Comparison of ENCODE assay signal across 7 mouse cellular contexts in the genomic region with DNA sequence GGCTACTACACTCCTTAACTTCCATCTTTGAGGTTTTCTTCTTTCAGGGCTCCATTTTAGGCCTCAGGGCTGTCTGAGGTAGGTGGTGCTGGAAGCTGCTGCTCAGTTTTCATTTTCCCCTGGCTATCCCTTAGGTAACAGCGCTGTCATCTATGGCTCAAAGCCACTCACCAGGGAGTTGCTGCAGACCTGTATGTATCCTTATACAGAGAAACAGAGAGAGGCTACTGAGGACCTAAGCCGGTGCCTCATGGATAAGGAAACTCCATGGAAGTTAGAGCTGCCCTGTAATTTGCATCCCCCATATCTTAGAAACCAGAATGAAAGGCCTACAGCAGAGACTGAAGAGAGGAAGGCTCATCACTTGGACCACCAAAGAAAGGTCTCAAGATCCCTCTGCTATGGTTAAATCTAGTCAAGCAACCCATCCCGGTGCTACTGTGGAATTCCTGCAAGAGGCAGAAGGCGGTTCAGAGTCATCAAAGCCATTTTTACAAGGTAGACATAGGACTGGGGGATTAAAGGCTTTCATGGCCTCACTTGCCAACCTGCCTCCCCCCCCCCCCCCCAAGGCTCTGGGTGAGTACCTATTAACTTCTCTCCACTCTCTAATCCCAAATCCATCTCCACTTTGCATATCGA. TPM values are rescaled to one million over a fixed set of nuclear protein-coding genes. Genes with fewer than 3 reads are reported as not detected.
A peak's percentile ranks its signal among the peaks of the same experiment; 100 is the strongest.
DNase-seq lines count a peak whose midpoint lies in the region; ATAC-seq and TF ChIP-seq lines count a peak whose summit lies in the region.

No protein-coding gene starts in this region.

- no peak overlapping the region for H3K9ac ChIP-seq in lung, postnatal 0 days (replicated peaks; ENCODE audit: low read depth)
- peak overlapping the region; percentile 73 for H3K9ac ChIP-seq in forebrain, embryonic 14.5 days (ENCODE audit: low read length)
- H3K9ac ChIP-seq in limb, embryonic 15.5 days, result peak overlapping the region; percentile 39; the same call in 1 of the 2 replicates
- peak overlapping the region; percentile 73 for H3K9ac ChIP-seq in stomach, embryonic 16.5 days (ENCODE audit: low read length)

- no peak for ATAC-seq in lung, postnatal 0 days
- ATAC-seq in forebrain, embryonic 14.5 days, result no peak
- no peak for ATAC-seq in limb, embryonic 15.5 days (ENCODE audit: insufficient number of reproducible peaks, low FRiP score, low TSS enrichment, low read depth)
- ATAC-seq in stomach, embryonic 16.5 days (ENCODE audit: insufficient read depth, low FRiP score), result no peak

- peaks cover 9% of the 10 kb centered on the region for H3K4me1 ChIP-seq in lung, postnatal 0 days (ENCODE audit: insufficient read depth, low read depth, low read length)
- H3K4me1 ChIP-seq in forebrain, embryonic 14.5 days (ENCODE audit: control insufficient read depth, insufficient read depth, low read length), result peaks cover 6% of the 10 kb centered on the region
- peaks cover 18% of the 10 kb centered on the region for H3K4me1 ChIP-seq in limb, embryonic 15.5 days
- H3K4me1 ChIP-seq in stomach, embryonic 16.5 days (ENCODE audit: control insufficient read depth, insufficient read depth, low read length), result peaks cover 34% of the 10 kb centered on the region

- H3K27me3 ChIP-seq in lung, postnatal 0 days (replicated peaks; ENCODE audit: insufficient read depth, low read length), result no peaks in the 10 kb centered on the region
- no peaks in the 10 kb centered on the region for H3K27me3 ChIP-seq in forebrain, embryonic 14.5 days (replicated peaks; ENCODE audit: control insufficient read depth, insufficient read depth, low read length)
- no peaks in the 10 kb centered on the region for H3K27me3 ChIP-seq in limb, embryonic 15.5 days
- H3K27me3 ChIP-seq in stomach, embryonic 16.5 days (ENCODE audit: control insufficient read depth, insufficient read depth, low read length), result no peaks in the 10 kb centered on the region

- no peak for TF ChIP-seq EP300 in lung, postnatal 0 days (IDR thresholded peaks at IDR 0.05)

- no peaks in the 10 kb centered on the region for H3K9me3 ChIP-seq in lung, postnatal 0 days (ENCODE audit: low read length)
- H3K9me3 ChIP-seq in forebrain, embryonic 14.5 days (replicated peaks; ENCODE audit: control insufficient read depth, low read length), result no peaks in the 10 kb centered on the region
- no peaks in the 10 kb centered on the region for H3K9me3 ChIP-seq in limb, embryonic 15.5 days
- H3K9me3 ChIP-seq in stomach, embryonic 16.5 days (replicated peaks; ENCODE audit: control insufficient read depth, low read length), result no peaks in the 10 kb centered on the region

- peak overlapping the region; percentile 92 for H3K27ac ChIP-seq in lung, postnatal 0 days (ENCODE audit: low read length)
- peak overlapping the region; percentile 81; the same call in 1 of the 2 replicates for H3K27ac ChIP-seq in forebrain, embryonic 14.5 days (ENCODE audit: low read depth, low read length)
- H3K27ac ChIP-seq in limb, embryonic 15.5 days, result peak overlapping the region; percentile 95; the same call in 1 of the 2 replicates
- H3K27ac ChIP-seq in stomach, embryonic 16.5 days (ENCODE audit: low read length), result peak overlapping the region; percentile 98

- no peaks in the 10 kb centered on the region for H3K36me3 ChIP-seq in lung, postnatal 0 days (ENCODE audit: insufficient read depth, low read length)
- H3K36me3 ChIP-seq in forebrain, embryonic 14.5 days (ENCODE audit: control insufficient read depth, insufficient read depth, low read length), result peaks cover 23% of the 10 kb centered on the region
- H3K36me3 ChIP-seq in limb, embryonic 15.5 days, result peaks cover 20% of the 10 kb centered on the region
- peaks cover 9% of the 10 kb centered on the region; the same call in 1 of the 2 replicates for H3K36me3 ChIP-seq in stomach, embryonic 16.5 days (ENCODE audit: control insufficient read depth, insufficient read depth, low read length)

- H3K4me3 ChIP-seq in lung, postnatal 0 days (ENCODE audit: low read depth, low read length), result peak overlapping the region; percentile 75
- H3K4me3 ChIP-seq in forebrain, embryonic 14.5 days (ENCODE audit: low read depth, low read length), result peak overlapping the region; percentile 60
- H3K4me3 ChIP-seq in limb, embryonic 15.5 days, result peak overlapping the region; percentile 78
- H3K4me3 ChIP-seq in stomach, embryonic 16.5 days (replicated peaks; ENCODE audit: low read length), result peak overlapping the region; percentile 80

- 79% methylated on average over 5 of the region's 5 CpGs for WGBS in lung, postnatal 0 days
- 79% methylated on average over 5 of the region's 5 CpGs for WGBS in forebrain, embryonic 14.5 days
- WGBS in limb, embryonic 15.5 days, result 62% methylated on average over 5 of the region's 5 CpGs
- WGBS in stomach, embryonic 16.5 days, result 79% methylated on average over 5 of the region's 5 CpGs

- no peak for DNase-seq in lung, postnatal 0 days (ENCODE audit: low spot score)
- DNase-seq in lung, postnatal 10 days, result no peak
- DNase-seq in forebrain, embryonic 14.5 days (ENCODE audit: low spot score), result no peak
- no peak for DNase-seq in adrenal gland, adult 8-10 months
- no peak for DNase-seq in urinary bladder, postnatal 10 days (ENCODE audit: low spot score)

- no peak for TF ChIP-seq CTCF in lung, postnatal 0 days (IDR thresholded peaks at IDR 0.05)

- H3K4me2 ChIP-seq in lung, postnatal 0 days (replicated peaks; ENCODE audit: low read depth, low read length), result peak overlapping the region; percentile 77
- peak overlapping the region; percentile 97 for H3K4me2 ChIP-seq in forebrain, embryonic 14.5 days (ENCODE audit: low read length)
- peak overlapping the region; percentile 94 for H3K4me2 ChIP-seq in limb, embryonic 15.5 days
- peak overlapping the region; percentile 97 for H3K4me2 ChIP-seq in stomach, embryonic 16.5 days (ENCODE audit: low read depth, low read length)

RNA-seq across cellular contexts. Expression of gene Uckl1, which starts 4.4 kb away (rescaled TPM):
- polyA plus RNA-seq in lung, postnatal 0 days (2015; fragmentation: Nextera tagmentation; extraction: Ambion mirVana), result 41.8 and 43.3 TPM in 2 replicates
- polyA plus RNA-seq in forebrain, embryonic 14.5 days (2014; fragmentation: Nextera tagmentation; extraction: Ambion mirVana), result 60.0 and 73.5 TPM in 2 replicates
- 44.7 and 52.6 TPM in 2 replicates for polyA plus RNA-seq in limb, embryonic 15.5 days (2015; fragmentation: Nextera tagmentation; extraction: Ambion mirVana)
- 70.9 and 83.3 TPM in 2 replicates for polyA plus RNA-seq in stomach, embryonic 16.5 days (2015; fragmentation: Nextera tagmentation; extraction: Ambion mirVana)
- 100 to 1,000 TPM in 3 of 4 experiments, 10 to 100 TPM in 1; 94.3 to 171 (median 118) TPM for total RNA-seq in adrenal gland, adult 8-10 months (2022)

RNA-seq across cellular contexts. Expression of gene Prpf6, which starts 11.4 kb away (rescaled TPM):
- polyA plus RNA-seq in lung, postnatal 0 days (2015; fragmentation: Nextera tagmentation; extraction: Ambion mirVana), result 32.3 and 33.6 TPM in 2 replicates
- polyA plus RNA-seq in forebrain, embryonic 14.5 days (2014; fragmentation: Nextera tagmentation; extraction: Ambion mirVana), result 57.2 and 62.3 TPM in 2 replicates
- 63.3 and 63.7 TPM in 2 replicates for polyA plus RNA-seq in limb, embryonic 15.5 days (2015; fragmentation: Nextera tagmentation; extraction: Ambion mirVana)
- polyA plus RNA-seq in stomach, embryonic 16.5 days (2015; fragmentation: Nextera tagmentation; extraction: Ambion mirVana), result 58.9 and 59.1 TPM in 2 replicates
- 10 to 100 TPM; 69.0 to 85.2 (median 76.4) TPM for total RNA-seq in adrenal gland, adult 8-10 months (2022)

RNA-seq across cellular contexts. Expression of gene Zfp512b, which starts 12.4 kb away (rescaled TPM):
- 21.8 and 24.4 TPM in 2 replicates for polyA plus RNA-seq in lung, postnatal 0 days (2015; fragmentation: Nextera tagmentation; extraction: Ambion mirVana)
- polyA plus RNA-seq in forebrain, embryonic 14.5 days (2014; fragmentation: Nextera tagmentation; extraction: Ambion mirVana), result 30.5 and 38.6 TPM in 2 replicates
- polyA plus RNA-seq in limb, embryonic 15.5 days (2015; fragmentation: Nextera tagmentation; extraction: Ambion mirVana), result 43.8 and 53.4 TPM in 2 replicates
- polyA plus RNA-seq in stomach, embryonic 16.5 days (2015; fragmentation: Nextera tagmentation; extraction: Ambion mirVana), result 32.6 and 33.8 TPM in 2 replicates
- total RNA-seq in adrenal gland, adult 8-10 months (2022), result 100 to 1,000 TPM in 2 of 4 experiments, 10 to 100 TPM in 2; 52.3 to 113 (median 89.3) TPM

RNA-seq across cellular contexts. Expression of gene Samd10, which starts 18.8 kb away (rescaled TPM):
- polyA plus RNA-seq in lung, postnatal 0 days (2015; fragmentation: Nextera tagmentation; extraction: Ambion mirVana), result 20.8 and 21.3 TPM in 2 replicates
- 140 and 145 TPM in 2 replicates for polyA plus RNA-seq in forebrain, embryonic 14.5 days (2014; fragmentation: Nextera tagmentation; extraction: Ambion mirVana)
- 11.0 TPM in 2 replicates for polyA plus RNA-seq in limb, embryonic 15.5 days (2015; fragmentation: Nextera tagmentation; extraction: Ambion mirVana)
- polyA plus RNA-seq in stomach, embryonic 16.5 days (2015; fragmentation: Nextera tagmentation; extraction: Ambion mirVana), result 25.7 and 26.7 TPM in 2 replicates
- 10 to 100 TPM; 16.1 to 33.3 (median 21.8) TPM for total RNA-seq in adrenal gland, adult 8-10 months (2022)

RNA-seq across cellular contexts. Expression of gene Dnajc5, which starts 60.0 kb away (rescaled TPM):
- 57.2 and 59.5 TPM in 2 replicates for polyA plus RNA-seq in lung, postnatal 0 days (2015; fragmentation: Nextera tagmentation; extraction: Ambion mirVana)
- 127 and 165 TPM in 2 replicates for polyA plus RNA-seq in forebrain, embryonic 14.5 days (2014; fragmentation: Nextera tagmentation; extraction: Ambion mirVana)
- polyA plus RNA-seq in limb, embryonic 15.5 days (2015; fragmentation: Nextera tagmentation; extraction: Ambion mirVana), result 89.3 and 89.5 TPM in 2 replicates
- 77.5 and 84.9 TPM in 2 replicates for polyA plus RNA-seq in stomach, embryonic 16.5 days (2015; fragmentation: Nextera tagmentation; extraction: Ambion mirVana)
- 100 to 1,000 TPM; 105 to 115 (median 108) TPM for total RNA-seq in adrenal gland, adult 8-10 months (2022)
